Mouse (Mus musculus): ENCODE measurements around the gene Metap2. TPM values are rescaled to one million over a fixed set of nuclear protein-coding genes. Genes with fewer than 3 reads are reported as not detected.

Gene Metap2
- polyA plus RNA-seq, 1 experiment: 171 TPM

DNA sequence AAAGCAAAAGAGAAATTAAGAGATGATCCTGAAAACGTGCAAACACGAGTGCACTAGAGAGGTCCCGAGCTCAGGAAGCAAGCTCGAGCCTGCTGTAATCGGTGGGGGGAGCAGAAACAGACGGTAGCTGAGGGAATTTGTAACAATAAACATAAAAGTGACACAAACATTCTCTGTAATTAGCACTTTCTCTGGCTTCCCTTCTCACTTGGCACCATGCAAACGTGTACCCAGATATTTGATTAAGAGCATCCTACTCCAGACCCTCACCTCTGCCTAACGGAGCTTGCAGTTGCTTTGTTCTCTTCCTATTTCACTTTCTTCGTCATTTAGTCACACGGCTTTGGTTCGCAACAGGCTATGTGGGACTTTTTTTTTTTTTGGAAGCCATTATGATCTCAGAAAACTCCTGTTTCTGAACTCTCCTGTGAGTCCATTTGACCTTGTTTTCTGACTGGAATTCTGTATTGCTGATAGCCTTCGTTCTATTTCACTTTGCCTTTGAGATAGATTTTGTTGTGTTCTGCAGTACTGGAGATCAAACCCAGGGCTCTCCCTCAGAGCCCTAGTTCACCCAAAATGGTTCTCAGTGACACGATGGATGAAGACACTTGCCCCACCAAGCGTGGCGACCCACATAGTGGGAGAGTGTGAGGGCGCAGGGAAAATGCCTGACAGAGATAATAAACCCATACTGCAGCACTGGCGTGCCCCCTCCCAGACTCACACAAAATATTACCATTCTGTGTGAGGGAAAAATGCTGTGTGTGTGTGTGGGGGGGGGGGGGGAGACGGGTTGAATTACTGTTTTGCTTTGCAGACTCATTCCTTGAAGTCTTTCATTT lies 64.9 kb downstream of the Metap2 start:
- no peak overlapping the region for H3K4me3 ChIP-seq
- no peak overlapping the region for H3K4me2 ChIP-seq (ENCODE audit: low read depth)
- TF ChIP-seq USF1 (IDR thresholded peaks at IDR 0.05; ENCODE audit: low read depth): no peak
- no peak for TF ChIP-seq MAX (IDR thresholded peaks at IDR 0.05; ENCODE audit: low read depth)
- no peak for TF ChIP-seq POLR2AphosphoS2 (IDR thresholded peaks at IDR 0.05; ENCODE audit: insufficient read length, low read depth)
- no peak for TF ChIP-seq MYOD1 (IDR thresholded peaks at IDR 0.05; ENCODE audit: control insufficient read depth in 1 of 3, insufficient read length in 2 of 3, low read depth in 2 of 3)
- no peaks in the 10 kb centered on the region for H3K79me2 ChIP-seq (ENCODE audit: control insufficient read depth, insufficient read depth)
- no peaks in the 10 kb centered on the region for H3K27me3 ChIP-seq (ENCODE audit: control insufficient read depth, insufficient read depth, insufficient read length)
- H3ac ChIP-seq (ENCODE audit: control insufficient read depth, insufficient read length): no peak overlapping the region
- no peaks in the 10 kb centered on the region for H3K36me3 ChIP-seq (ENCODE audit: control insufficient read depth, insufficient read depth)

DNA sequence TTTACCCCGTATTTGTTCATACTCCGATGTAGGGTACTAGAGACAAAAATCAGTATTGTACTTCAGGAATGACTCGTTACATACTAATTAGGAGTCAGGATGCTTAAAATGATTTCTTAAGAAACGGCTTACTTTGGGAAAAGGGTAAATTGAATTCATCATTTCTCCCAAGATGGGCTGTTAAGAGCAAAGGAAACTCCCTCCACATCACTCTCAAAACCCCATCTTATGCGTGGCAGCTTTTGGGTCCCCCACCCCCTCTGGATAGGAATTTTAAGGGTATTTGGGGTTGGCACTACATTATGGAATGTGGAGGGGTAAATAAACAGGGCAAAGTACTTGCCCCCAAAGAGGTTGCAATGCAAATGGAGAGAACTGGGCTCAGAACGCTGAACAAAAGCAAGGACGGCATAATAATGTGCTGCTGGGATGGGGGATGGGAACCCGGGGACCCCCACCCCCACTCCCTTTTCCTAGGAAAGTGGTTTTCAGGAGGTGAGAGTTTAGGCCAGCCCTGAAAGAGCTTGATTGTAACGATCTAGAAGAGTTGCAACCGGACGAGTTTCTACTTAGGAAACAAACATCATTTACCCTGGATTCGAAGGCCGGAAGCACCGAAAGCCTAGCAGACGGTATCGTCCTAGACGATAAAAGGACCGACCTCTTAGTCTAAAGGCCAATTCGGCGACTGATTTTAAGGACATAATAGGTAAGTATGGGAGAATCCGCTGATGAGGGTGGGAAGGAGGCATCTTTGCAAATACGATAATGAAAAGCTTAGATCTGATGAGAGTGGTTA lies 65.8 kb downstream of the Metap2 start, which contains the start of gene Usp44:
Gene Usp44, plus strand, starts transcription at position 625 of the 799 bp plus-strand sequence.
- H3K27me3 ChIP-seq (ENCODE audit: control insufficient read depth, insufficient read depth, insufficient read length): no peaks in the 10 kb centered on the region
- TF ChIP-seq POLR2AphosphoS2 (IDR thresholded peaks at IDR 0.05; ENCODE audit: insufficient read length, low read depth): no peak
- no peak for TF ChIP-seq POLR2A (IDR thresholded peaks at IDR 0.05; ENCODE audit: insufficient read length, low read depth)
- TF ChIP-seq REST (IDR thresholded peaks at IDR 0.05; ENCODE audit: insufficient read depth, insufficient read length): no peak
- TF ChIP-seq TCF3 (IDR thresholded peaks at IDR 0.05; ENCODE audit: insufficient read length, low read depth): no peak
- no peak for TF ChIP-seq SRF (IDR thresholded peaks at IDR 0.05; ENCODE audit: control insufficient read depth, insufficient read length, low read depth)
- no peak for TF ChIP-seq CEBPB (IDR thresholded peaks at IDR 0.05; ENCODE audit: insufficient read depth, poor library complexity, severe bottlenecking)
- TF ChIP-seq USF1 (IDR thresholded peaks at IDR 0.05; ENCODE audit: low read depth): no peak
- TF ChIP-seq TCF12 (IDR thresholded peaks at IDR 0.05; ENCODE audit: insufficient read depth, poor library complexity, severe bottlenecking): no peak
- TF ChIP-seq E2F4 (IDR thresholded peaks at IDR 0.05; ENCODE audit: insufficient read depth): no peak
- no peak for TF ChIP-seq MYOD1 (IDR thresholded peaks at IDR 0.05; ENCODE audit: control insufficient read depth in 1 of 3, insufficient read length in 2 of 3, low read depth in 2 of 3)
- TF ChIP-seq MYOG (IDR thresholded peaks at IDR 0.05; ENCODE audit: control insufficient read depth in 1 of 3, insufficient read depth in 1 of 3, insufficient read length in 2 of 3, low read depth in 2 of 3): no peak
- no peak for TF ChIP-seq MAX (IDR thresholded peaks at IDR 0.05; ENCODE audit: low read depth)
- no peak within 1 kb of the TSS for H3ac ChIP-seq (ENCODE audit: control insufficient read depth, insufficient read length)

GRCm38 (mm10) chr10:93829898-93830831 lies 66.7 kb downstream of the Metap2 start:
- Histone ChIP-seq H3K79me2 (ENCODE audit: control insufficient read depth, insufficient read depth) (no peaks in the 10 kb centered on the region), H3ac (ENCODE audit: control insufficient read depth, insufficient read length) (no peak overlapping the region), H3K27me3 (ENCODE audit: control insufficient read depth, insufficient read depth, insufficient read length) (no peaks in the 10 kb centered on the region), H3K36me3 (ENCODE audit: control insufficient read depth, insufficient read depth) (no peaks in the 10 kb centered on the region), H3K4me3 (no peak overlapping the region), H3K4me2 (ENCODE audit: low read depth) (peak overlapping the region; percentile 2)
- TF ChIP-seq CEBPB (IDR thresholded peaks at IDR 0.05; ENCODE audit: insufficient read depth, poor library complexity, severe bottlenecking): peak; percentile 84
- no peak for TF ChIP-seq E2F4 (IDR thresholded peaks at IDR 0.05; ENCODE audit: insufficient read depth)

More for the DNA sequence above, 65.8 kb downstream of the Metap2 start, which contains the start of gene Usp44:
- Histone ChIP-seq H3K4me2 (ENCODE audit: low read depth) (no peak within 1 kb of the TSS), H3K36me3 (ENCODE audit: control insufficient read depth, insufficient read depth) (no peaks in the 10 kb centered on the region), H3K4me3 (no peak within 1 kb of the TSS), H3K79me2 (ENCODE audit: control insufficient read depth, insufficient read depth) (no peaks in the 10 kb centered on the region)

DNA sequence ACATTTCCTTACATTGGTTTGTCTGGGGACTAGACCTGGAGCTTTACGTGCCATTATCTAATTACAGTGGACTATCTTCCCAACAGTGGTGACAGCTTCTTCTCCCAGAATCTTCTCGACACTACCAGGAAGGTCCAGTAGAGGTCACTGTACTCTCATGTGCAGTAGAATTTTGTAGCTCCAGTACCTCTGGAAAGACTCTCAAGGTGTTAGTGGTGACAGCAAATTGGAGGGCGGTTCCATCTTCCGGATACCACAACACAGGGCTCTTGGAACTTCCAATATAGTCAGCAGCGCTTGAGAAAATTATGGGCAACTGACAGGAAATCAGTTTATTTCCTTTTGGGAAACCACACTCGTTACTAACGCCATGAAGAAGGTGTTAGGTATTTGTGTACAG lies 78.2 kb downstream of the Metap2 start:
- no peak for TF ChIP-seq MAX (IDR thresholded peaks at IDR 0.05; ENCODE audit: low read depth)
- no peak for TF ChIP-seq REST (IDR thresholded peaks at IDR 0.05; ENCODE audit: insufficient read depth, insufficient read length)
- no peak for TF ChIP-seq USF1 (IDR thresholded peaks at IDR 0.05; ENCODE audit: low read depth)
- TF ChIP-seq POLR2AphosphoS2 (IDR thresholded peaks at IDR 0.05; ENCODE audit: insufficient read length, low read depth): no peak
- no peak for TF ChIP-seq TCF3 (IDR thresholded peaks at IDR 0.05; ENCODE audit: insufficient read length, low read depth)
- TF ChIP-seq CEBPB (IDR thresholded peaks at IDR 0.05; ENCODE audit: insufficient read depth, poor library complexity, severe bottlenecking): no peak
- no peak for TF ChIP-seq SRF (IDR thresholded peaks at IDR 0.05; ENCODE audit: control insufficient read depth, insufficient read length, low read depth)
- no peak for TF ChIP-seq TCF12 (IDR thresholded peaks at IDR 0.05; ENCODE audit: insufficient read depth, poor library complexity, severe bottlenecking)
- TF ChIP-seq E2F4 (IDR thresholded peaks at IDR 0.05; ENCODE audit: insufficient read depth): no peak
- TF ChIP-seq MYOD1 (IDR thresholded peaks at IDR 0.05; ENCODE audit: control insufficient read depth in 1 of 3, insufficient read length in 2 of 3, low read depth in 2 of 3): no peak
- no peak for TF ChIP-seq MYOG (IDR thresholded peaks at IDR 0.05; ENCODE audit: control insufficient read depth in 1 of 3, insufficient read depth in 1 of 3, insufficient read length in 2 of 3, low read depth in 2 of 3)
- no peak for TF ChIP-seq POLR2A (IDR thresholded peaks at IDR 0.05; ENCODE audit: insufficient read length, low read depth)
- Histone ChIP-seq H3K4me3 (no peak overlapping the region), H3ac (ENCODE audit: control insufficient read depth, insufficient read length) (no peak overlapping the region), H3K79me2 (ENCODE audit: control insufficient read depth, insufficient read depth) (no peaks in the 10 kb centered on the region), H3K27me3 (ENCODE audit: control insufficient read depth, insufficient read depth, insufficient read length) (no peaks in the 10 kb centered on the region), H3K4me2 (ENCODE audit: low read depth) (no peak overlapping the region), H3K36me3 (ENCODE audit: control insufficient read depth, insufficient read depth) (no peaks in the 10 kb centered on the region)
